Comparison of ENCODE assay signal across 10 mouse cellular contexts in the genomic region with DNA sequence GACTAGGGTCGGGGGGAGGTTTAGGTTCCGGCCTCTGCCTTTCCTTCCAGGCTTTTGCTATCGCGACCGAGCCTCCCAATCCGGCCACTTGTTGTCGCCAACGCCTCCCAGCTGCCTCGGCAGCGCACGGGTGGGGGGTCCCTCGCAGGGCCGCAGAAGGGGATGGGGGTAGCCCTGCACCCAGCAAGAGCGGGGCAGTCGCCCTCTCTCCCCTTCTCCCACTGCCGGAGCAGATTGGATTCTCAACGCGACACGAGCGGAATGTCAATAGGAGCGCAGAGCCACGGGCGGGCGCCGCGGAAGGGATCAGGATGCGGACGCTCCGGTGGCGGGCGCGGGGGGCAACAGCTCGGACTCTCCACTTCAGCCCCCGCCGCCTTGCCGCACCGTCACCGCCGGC. TPM values are rescaled to one million over a fixed set of nuclear protein-coding genes. Genes with fewer than 3 reads are reported as not detected.
DNase-seq lines count a peak whose midpoint lies in the region; ATAC-seq and TF ChIP-seq lines count a peak whose summit lies in the region.
"Had no signal": no experiment of that assay in that cellular context is flagged by ENCODE, and none has a peak within 500 bp of the region (broad histone marks: within the 10 kb centered on the region; RNA-seq: fewer than 3 reads in every experiment).

No protein-coding gene starts in this region.

- peak overlapping the region; percentile 66 for H3K4me3 ChIP-seq in gastrocnemius, adult 2 months
- peak overlapping the region; percentile 58 for H3K4me3 ChIP-seq in hindbrain, embryonic 11.5 days (ENCODE audit: low read depth, low read length)
- H3K4me3 ChIP-seq in midbrain, embryonic 10.5 days, result peak overlapping the region; percentile 71

- WGBS in hindbrain, embryonic 11.5 days, result under 1% methylated on average over 35 of the region's 39 CpGs
- WGBS in midbrain, embryonic 10.5 days, result under 1% methylated on average over 31 of the region's 39 CpGs

- ATAC-seq in hindbrain, embryonic 11.5 days (ENCODE audit: low FRiP score), result peak; percentile 25; the same call in 1 of the 2 replicates
- no peak for ATAC-seq in monocyte, adult 5-6 weeks (replicated peaks; ENCODE audit: insufficient number of reproducible peaks, low FRiP score, low TSS enrichment, poor library complexity, severe bottlenecking)

- no peak overlapping the region for H3K27ac ChIP-seq in gastrocnemius, adult 2 months
- no peak overlapping the region for H3K27ac ChIP-seq in hindbrain, embryonic 11.5 days (ENCODE audit: low read depth, low read length)
- peak overlapping the region; percentile 28; the same call in 1 of the 2 replicates for H3K27ac ChIP-seq in midbrain, embryonic 10.5 days (replicated peaks)

- no peak for TF ChIP-seq CTCF in gastrocnemius, adult 2 months (IDR thresholded peaks at IDR 0.05)

- no peaks in the 10 kb centered on the region for H3K9me3 ChIP-seq in hindbrain, embryonic 11.5 days (ENCODE audit: control insufficient read depth, low read length)
- no peaks in the 10 kb centered on the region for H3K9me3 ChIP-seq in midbrain, embryonic 10.5 days (replicated peaks)

- DNase-seq in gastrocnemius, adult 2 months, result no peak
- DNase-seq in gastrocnemius, postnatal 14 days, result no peak
- DNase-seq in ES-CJ7 (ENCODE audit: low read depth, low spot score), result peak; percentile 48
- DNase-seq in hindbrain, embryonic 11.5 days (ENCODE audit: low spot score), result peak; percentile 67
- DNase-seq in midbrain, embryonic 10.5 days (ENCODE audit: low spot score), result peak; percentile 43
- DNase-seq in left cerebral cortex, postnatal 10 days (ENCODE audit: extremely low spot score in 1 of 2, low spot score in 2 of 2), result no peak
- no peak for DNase-seq in cerebellum, adult 8-10 months

- H3K4me1 ChIP-seq in hindbrain, embryonic 11.5 days (replicated peaks; ENCODE audit: control insufficient read depth, insufficient read depth, low read length), result peaks cover 8% of the 10 kb centered on the region
- H3K4me1 ChIP-seq in midbrain, embryonic 10.5 days, result peaks cover 27% of the 10 kb centered on the region

- peak overlapping the region; percentile 100 for H3K4me2 ChIP-seq in hindbrain, embryonic 11.5 days (replicated peaks; ENCODE audit: low read depth, low read length)

- intact Hi-C loops in gastrocnemius, adult 2 months (cut with DNase I), result no loop called here
- intact Hi-C loops in gastrocnemius, postnatal 14 days (cut with DNase I; ENCODE audit: low total_unique reads), result loop anchor here (10.0 kb wide), 1 partner anchor 79 kb away; no protein-coding TSS in a partner anchor
- intact Hi-C loops in left cerebral cortex, postnatal 10 days (cut with DNase I), result loop anchor here (5.0 kb wide), 1 partner anchor 66 kb away; no protein-coding TSS in a partner anchor

- peaks cover 65% of the 10 kb centered on the region for H3K27me3 ChIP-seq in hindbrain, embryonic 11.5 days (ENCODE audit: control insufficient read depth, insufficient read depth, low read length)
- peaks cover 94% of the 10 kb centered on the region for H3K27me3 ChIP-seq in midbrain, embryonic 10.5 days (ENCODE audit: low read depth, poor library complexity, severe bottlenecking)

- no peaks in the 10 kb centered on the region for H3K36me3 ChIP-seq in hindbrain, embryonic 11.5 days (ENCODE audit: control insufficient read depth, insufficient read depth, low read length)
- H3K36me3 ChIP-seq in midbrain, embryonic 10.5 days, result no peaks in the 10 kb centered on the region

- H3K9ac ChIP-seq in hindbrain, embryonic 11.5 days (ENCODE audit: low read depth, low read length), result peak overlapping the region; percentile 61

RNA-seq across cellular contexts. Expression of a gene that starts 0.6 kb away (rescaled TPM):
- total RNA-seq in gastrocnemius, adult 2 months (2021), result under 1 TPM; 0.17 to 0.18 TPM
- total RNA-seq in gastrocnemius, postnatal 14 days (2021), result under 1 TPM; 0.66 to 0.69 TPM
- polyA plus RNA-seq in hindbrain, embryonic 11.5 days (2014; fragmentation: Nextera tagmentation; extraction: Ambion mirVana), result 0.90 and 1.0 TPM in 2 replicates
- 0.11 and 0.22 TPM in 2 replicates for polyA plus RNA-seq in midbrain, embryonic 10.5 days (2016; fragmentation: Nextera tagmentation; extraction: Ambion mirVana)
- total RNA-seq in monocyte, adult 5-6 weeks (2017), result 0.85 TPM in 1 of 3 replicates, not detected in the others
- total RNA-seq in left cerebral cortex, postnatal 10 days (2021), result 1 to 10 TPM; 4.5 to 5.5 TPM
- total RNA-seq: hematopoietic stem cell, adult 5-6 weeks; megakaryocyte-erythroid progenitor cell, adult 5-6 weeks had no signal

RNA-seq across cellular contexts. Expression of a gene that starts 41.5 kb away (rescaled TPM):
- total RNA-seq in gastrocnemius, adult 2 months (2021), result 10 to 100 TPM; 23.3 to 28.5 TPM
- total RNA-seq in gastrocnemius, postnatal 14 days (2021), result 10 to 100 TPM; 14.8 to 15.1 TPM
- polyA plus RNA-seq in hindbrain, embryonic 11.5 days (2014; fragmentation: Nextera tagmentation; extraction: Ambion mirVana), result 80.8 and 82.6 TPM in 2 replicates
- 83.9 and 86.7 TPM in 2 replicates for polyA plus RNA-seq in midbrain, embryonic 10.5 days (2016; fragmentation: Nextera tagmentation; extraction: Ambion mirVana)
- total RNA-seq in monocyte, adult 5-6 weeks (2017), result 5.9 to 15.2 TPM (median 8.8 TPM) in 3 replicates
- 10 to 100 TPM; 26.8 to 28.2 TPM for total RNA-seq in left cerebral cortex, postnatal 10 days (2021)

RNA-seq across cellular contexts. Expression of a gene that starts 41.8 kb away (rescaled TPM):
- 1,000 to 10,000 TPM in 1 of 2 experiments, 100 to 1,000 TPM in 1; 837 to 1,167 TPM for total RNA-seq in gastrocnemius, adult 2 months (2021)
- total RNA-seq in gastrocnemius, postnatal 14 days (2021), result 100 to 1,000 TPM; 851 to 959 TPM
- 533 and 550 TPM in 2 replicates for polyA plus RNA-seq in hindbrain, embryonic 11.5 days (2014; fragmentation: Nextera tagmentation; extraction: Ambion mirVana)
- polyA plus RNA-seq in midbrain, embryonic 10.5 days (2016; fragmentation: Nextera tagmentation; extraction: Ambion mirVana), result 639 and 680 TPM in 2 replicates
- total RNA-seq in monocyte, adult 5-6 weeks (2017), result 46.1 to 75.5 TPM (median 70.1 TPM) in 3 replicates
- 100 to 1,000 TPM; 411 to 418 TPM for total RNA-seq in left cerebral cortex, postnatal 10 days (2021)

Comparison
In these comparisons a context has a peak if more than half of its experiments do, and no peak if none do; other contexts are left out.
1. DNase-seq: peak in ES-CJ7 (single experiment), hindbrain, embryonic 11.5 days (single experiment) and midbrain, embryonic 10.5 days (single experiment); none in gastrocnemius, adult 2 months (single experiment), gastrocnemius, postnatal 14 days (single experiment), left cerebral cortex, postnatal 10 days (0 of 2) and cerebellum, adult 8-10 months (single experiment).
2. Peak in every context shown above with its lines, with median percentiles within 50 percentile points of each other: H3K4me3 ChIP-seq.